Mouse (Mus musculus) lung, adult 2 months (tissue): ENCODE results near the gene Ywhah.

Experiments used
- CTCF ChIP-seq: fragments of 200-500 bp; IDR thresholded peaks from 2 replicates; pipeline ENCODE4 v1.5.1; 2011; ENCODE audit warnings: mild to moderate bottlenecking, low read length, control low read depth; ENCODE audit not compliant: insufficient read depth
- POLR2A ChIP-seq: fragments of 200-500 bp; IDR thresholded peaks from 2 replicates; pipeline ENCODE4 v1.6.1; 2011; ENCODE audit warnings: low read depth, mild to moderate bottlenecking, control low read depth, low read length, borderline replicate concordance; ENCODE audit errors: extremely low read depth

DNA sequence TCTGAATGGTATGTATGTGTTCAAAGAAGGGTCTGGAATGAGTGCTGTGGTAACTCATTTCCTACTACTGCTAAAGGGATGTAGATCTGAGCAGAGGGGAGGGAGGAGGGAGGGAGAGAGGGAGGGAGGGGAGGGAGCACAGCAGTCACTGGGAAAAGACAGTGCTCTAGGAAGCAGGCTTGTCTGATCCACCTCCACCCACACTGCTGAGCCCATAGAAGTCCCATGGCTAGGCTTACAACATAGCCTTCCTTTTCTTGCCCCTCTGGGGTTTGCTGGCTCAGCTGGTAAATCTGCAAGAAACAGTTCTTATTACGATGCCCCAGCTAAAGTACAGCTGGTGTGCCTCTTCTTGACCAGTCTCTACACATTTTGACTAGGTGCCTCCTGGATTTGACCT lies 30.7 kb upstream of the Ywhah start:
- no peak for TF ChIP-seq CTCF
- TF ChIP-seq POLR2A: no peak
